Mouse (Mus musculus) liver, postnatal 0 days (tissue): ENCODE measurements around the gene Zkscan5.
"Not testable (repeated sequence)": the region's sequence is repeated elsewhere in the genome, so short reads cannot be mapped to it uniquely, and the experiment has no call there.

Experiments
- CTCF ChIP-seq: sonication (generic); IDR thresholded peaks from 2 replicates; pipeline ENCODE4 v1.5.1; 2016; ENCODE audit warnings: antibody characterized with exemption, low read depth
- EP300 ChIP-seq: IDR thresholded peaks from 2 replicates; pipeline ENCODE4 v1.6.1; 2016; ENCODE audit warnings: antibody characterized with exemption, low read depth, mild to moderate bottlenecking

GRCm38 (mm10) chr5:145208391-145208790 is 4.0 kb downstream of the Zkscan5 start:
- TF ChIP-seq CTCF, EP300: not testable (repeated sequence)
